12 mouse cellular contexts compared by ENCODE assay signal in the genomic region with DNA sequence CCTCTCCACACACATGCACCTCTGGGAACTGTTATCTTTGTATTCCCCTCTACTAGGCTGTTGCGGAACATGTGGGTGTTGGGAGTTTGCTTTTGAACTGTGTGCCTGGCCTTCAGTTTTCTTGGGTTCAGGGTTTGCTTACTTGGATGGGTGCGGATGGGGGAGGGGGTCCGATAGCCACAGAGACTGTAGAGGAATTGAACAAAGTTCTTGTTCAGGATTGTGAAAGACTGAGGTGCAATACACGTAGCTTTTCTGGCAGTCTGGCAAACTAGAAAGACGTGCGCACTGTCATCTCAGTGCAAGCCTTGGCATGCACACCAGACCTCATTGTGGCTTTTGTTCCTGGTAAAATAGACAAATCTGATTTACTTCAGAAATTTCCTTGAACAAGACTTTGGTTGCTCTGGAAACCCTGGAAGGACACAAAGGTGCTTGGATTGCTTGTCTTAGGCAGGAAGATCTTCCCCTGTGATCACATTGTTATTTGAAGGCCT.
DNase-seq lines count a peak whose midpoint lies in the region; ATAC-seq and TF ChIP-seq lines count a peak whose summit lies in the region.
"Had no signal": no experiment of that assay in that cellular context is flagged by ENCODE, and none has a peak within 500 bp of the region (broad histone marks: within the 10 kb centered on the region; RNA-seq: fewer than 3 reads in every experiment).

No protein-coding gene starts in this region.

- no peak overlapping the region for H3K4me2 ChIP-seq in lung, embryonic 14.5 days
- no peak overlapping the region for H3K4me2 ChIP-seq in neural tube, embryonic 15.5 days

- WGBS in lung, embryonic 14.5 days = 73% methylated on average over 6 of the region's 6 CpGs
- WGBS in limb, embryonic 10.5 days = 91% methylated on average over 6 of the region's 6 CpGs
- WGBS in neural tube, embryonic 15.5 days = 59% methylated on average over 6 of the region's 6 CpGs
- WGBS in kidney, adult 2 months = 92% methylated on average over 6 of the region's 6 CpGs

- H3K36me3 ChIP-seq in lung, embryonic 14.5 days (ENCODE audit: insufficient read depth) = no peaks in the 10 kb centered on the region
- no peaks in the 10 kb centered on the region for H3K36me3 ChIP-seq in limb, embryonic 10.5 days
- H3K36me3 ChIP-seq in neural tube, embryonic 15.5 days = no peaks in the 10 kb centered on the region
- no peaks in the 10 kb centered on the region for H3K36me3 ChIP-seq in kidney, adult 2 months (ENCODE audit: control insufficient read depth, insufficient read depth, low read length)

- H3K4me1 ChIP-seq in lung, embryonic 14.5 days (ENCODE audit: insufficient read depth) = peaks cover 19% of the 10 kb centered on the region
- H3K4me1 ChIP-seq in limb, embryonic 10.5 days = peaks cover 43% of the 10 kb centered on the region
- peaks cover 26% of the 10 kb centered on the region for H3K4me1 ChIP-seq in neural tube, embryonic 15.5 days
- H3K4me1 ChIP-seq in kidney, adult 2 months (ENCODE audit: control insufficient read depth, insufficient read depth, low read length) = no peaks in the 10 kb centered on the region

- TF ChIP-seq POLR2A in kidney, adult 2 months (IDR thresholded peaks at IDR 0.05; ENCODE audit: low read depth, low read length) = no peak

- H3K27ac ChIP-seq in lung, embryonic 14.5 days (ENCODE audit: low read depth) = no peak overlapping the region
- H3K27ac ChIP-seq in limb, embryonic 10.5 days = peak overlapping the region; percentile 34; the same call in 1 of the 2 replicates
- no peak overlapping the region for H3K27ac ChIP-seq in neural tube, embryonic 15.5 days (replicated peaks)
- no peak overlapping the region for H3K27ac ChIP-seq in kidney, adult 2 months (ENCODE audit: insufficient read depth, low read depth, low read length)

- no peaks in the 10 kb centered on the region for H3K9me3 ChIP-seq in lung, embryonic 14.5 days (ENCODE audit: low read depth, low read length)
- H3K9me3 ChIP-seq in limb, embryonic 10.5 days (replicated peaks) = no peaks in the 10 kb centered on the region
- H3K9me3 ChIP-seq in neural tube, embryonic 15.5 days (replicated peaks) = no peaks in the 10 kb centered on the region

- H3K9ac ChIP-seq in lung, embryonic 14.5 days = no peak overlapping the region
- no peak overlapping the region for H3K9ac ChIP-seq in neural tube, embryonic 15.5 days (replicated peaks)
- H3K9ac ChIP-seq: forebrain, postnatal 0 days had no signal

- H3K27me3 ChIP-seq in lung, embryonic 14.5 days (ENCODE audit: insufficient read depth, low read length) = no peaks in the 10 kb centered on the region
- H3K27me3 ChIP-seq in limb, embryonic 10.5 days (ENCODE audit: low read depth, poor library complexity, severe bottlenecking) = no peaks in the 10 kb centered on the region
- no peaks in the 10 kb centered on the region for H3K27me3 ChIP-seq in neural tube, embryonic 15.5 days (replicated peaks)
- no peaks in the 10 kb centered on the region for H3K27me3 ChIP-seq in kidney, adult 2 months (replicated peaks; ENCODE audit: control insufficient read depth, insufficient read depth, low read length)

- no peak for TF ChIP-seq CTCF in lung, embryonic 14.5 days (IDR thresholded peaks at IDR 0.05; ENCODE audit: low read depth)
- TF ChIP-seq CTCF in kidney, adult 2 months (conservative IDR thresholded peaks at IDR 0.05; ENCODE audit: insufficient read depth, insufficient read length, low read depth, low read length) = no peak

- ATAC-seq in lung, embryonic 14.5 days (ENCODE audit: insufficient read depth) = 0 out of 2 replicates have a peak, but pooled peaks have one; percentile 28
- peak; percentile 34; the same call in 1 of the 2 replicates for ATAC-seq in neural tube, embryonic 15.5 days (ENCODE audit: low FRiP score)
- ATAC-seq: forebrain, postnatal 0 days; intestine, embryonic 16.5 days had no signal

- no peak overlapping the region for H3K4me3 ChIP-seq in lung, embryonic 14.5 days (ENCODE audit: low read depth, low read length)
- H3K4me3 ChIP-seq in limb, embryonic 10.5 days = no peak overlapping the region
- no peak overlapping the region for H3K4me3 ChIP-seq in neural tube, embryonic 15.5 days (replicated peaks)
- no peak overlapping the region for H3K4me3 ChIP-seq in kidney, adult 2 months (ENCODE audit: insufficient read depth, low read depth, low read length)

- no peak for DNase-seq in lung, embryonic 14.5 days
- no peak for DNase-seq in lung, postnatal 4 days
- DNase-seq in adrenal gland, postnatal 14 days = peak; percentile 54
- no peak for DNase-seq in limb, embryonic 10.5 days (ENCODE audit: low spot score)
- DNase-seq in kidney, adult 2 months = no peak
- no peak for DNase-seq in right cerebral cortex, postnatal 36 days (ENCODE audit: low spot score in 2 of 2)
- DNase-seq: cerebellum, adult 11 months; forebrain, postnatal 0 days; gastrocnemius, postnatal 36 days; thymus, adult 2 months had no signal
